Mouse (Mus musculus): ENCODE measurements around the gene Rreb1.

Gene Rreb1

DNA sequence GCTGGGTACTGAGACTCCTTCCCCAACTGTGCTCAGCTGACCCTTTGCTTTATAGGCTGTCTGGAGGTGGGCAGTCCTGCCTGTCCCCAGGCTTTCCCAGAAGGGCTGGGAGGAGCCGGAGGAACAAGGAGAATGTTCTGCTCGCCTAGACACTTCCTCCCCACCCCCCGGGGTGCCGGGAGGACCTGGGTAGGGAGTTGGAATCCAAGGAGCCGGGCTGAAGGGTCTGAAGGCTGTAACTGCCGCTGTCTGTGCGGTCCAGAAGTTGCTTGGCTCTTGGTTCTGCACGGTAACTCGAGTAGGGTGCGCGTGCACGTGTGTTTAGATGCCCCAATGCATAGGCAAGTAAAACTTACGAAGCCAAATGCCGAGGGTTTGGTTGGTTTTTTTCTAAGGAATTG lies 75.8 kb downstream of the Rreb1 start:
- peak in 1 of 2 experiments; percentile 49 for DNase-seq (ENCODE audit: low spot score in 2 of 2)

DNA sequence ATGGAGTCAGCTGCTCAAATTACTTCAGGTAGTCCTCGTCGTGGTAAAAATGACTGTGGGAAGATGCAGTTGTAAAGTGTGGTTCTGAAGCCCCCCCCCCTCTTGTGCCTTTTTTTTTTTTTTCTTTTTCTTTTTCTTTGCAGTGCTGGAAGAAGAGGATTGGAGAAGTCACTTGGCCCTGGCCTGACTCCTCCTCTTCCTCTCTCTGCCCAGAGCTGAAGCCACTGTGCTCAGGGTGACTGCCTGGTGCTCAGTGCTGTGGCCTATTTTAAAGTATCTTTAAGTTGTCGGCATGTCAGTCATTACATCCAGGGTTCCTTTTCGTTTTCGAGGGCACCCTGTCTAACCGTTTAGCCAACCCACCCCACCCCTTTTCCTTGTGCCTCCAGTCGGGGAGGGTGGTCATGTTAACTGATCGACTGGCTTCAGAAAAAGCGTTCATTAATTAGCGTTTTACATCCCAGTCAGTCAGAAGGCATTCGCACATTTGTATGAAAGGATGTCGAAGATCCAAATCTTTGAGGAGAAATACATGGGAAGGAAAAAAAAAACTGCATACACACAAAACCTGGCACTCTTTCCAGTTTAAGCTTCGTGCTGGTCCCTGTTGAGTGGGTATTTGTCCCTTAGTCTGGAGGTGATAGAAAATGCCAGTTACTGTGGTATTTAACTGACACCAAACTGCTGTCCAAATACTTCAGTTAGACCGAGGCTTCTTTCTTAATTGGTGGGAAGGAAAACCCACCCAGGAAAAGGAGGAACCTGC lies 76.4 kb downstream of the Rreb1 start:
- DNase-seq (ENCODE audit: low spot score in 2 of 2) = no peak

DNA sequence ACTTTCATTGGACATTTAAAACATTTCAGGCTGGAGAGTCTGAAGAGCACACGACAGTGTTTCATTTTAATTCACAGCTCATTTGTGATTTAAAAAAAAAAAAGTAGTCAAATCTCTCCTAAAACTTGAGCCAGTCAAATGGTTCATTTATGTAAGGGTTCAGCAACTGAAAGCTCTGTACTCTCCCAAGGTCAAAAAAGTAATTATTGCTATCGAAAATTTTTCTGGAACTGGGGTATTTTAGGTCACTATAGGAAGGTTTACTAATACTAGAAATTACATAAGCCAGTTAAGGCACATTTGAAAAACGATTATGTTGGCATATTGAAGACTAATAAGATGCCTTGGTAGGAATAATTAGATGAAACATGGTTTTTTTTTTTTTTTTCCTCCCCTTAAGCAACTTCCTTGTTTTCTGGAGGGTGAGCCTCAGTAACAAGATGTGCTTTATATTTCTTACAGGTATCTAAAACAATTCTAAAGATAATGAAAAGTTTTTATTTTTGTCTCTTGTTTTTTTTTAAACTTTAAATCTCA lies 77.1 kb downstream of the Rreb1 start:
- no peak for DNase-seq (ENCODE audit: low spot score in 2 of 2)

DNA sequence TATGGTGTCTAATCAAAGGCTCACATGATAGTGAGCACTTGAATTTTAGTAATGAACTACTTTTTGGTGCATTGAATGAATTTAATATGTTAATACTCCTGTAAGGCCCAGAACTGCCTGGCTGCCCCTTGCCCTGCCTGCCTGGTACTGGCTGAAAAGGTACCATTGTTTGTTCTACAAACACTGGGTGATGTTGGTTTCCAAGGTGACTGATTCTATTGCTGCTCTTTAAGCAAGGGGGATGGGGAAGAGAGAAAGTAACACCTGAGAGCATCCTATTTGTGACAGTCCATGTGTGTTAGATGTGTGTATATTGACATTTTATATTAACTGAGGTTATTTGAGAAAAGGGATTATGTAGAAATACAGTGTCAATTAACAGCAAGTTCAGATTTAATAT lies 77.6 kb downstream of the Rreb1 start:
- DNase-seq (ENCODE audit: low spot score in 2 of 2) = peak in 1 of 2 experiments; percentile 5

DNA sequence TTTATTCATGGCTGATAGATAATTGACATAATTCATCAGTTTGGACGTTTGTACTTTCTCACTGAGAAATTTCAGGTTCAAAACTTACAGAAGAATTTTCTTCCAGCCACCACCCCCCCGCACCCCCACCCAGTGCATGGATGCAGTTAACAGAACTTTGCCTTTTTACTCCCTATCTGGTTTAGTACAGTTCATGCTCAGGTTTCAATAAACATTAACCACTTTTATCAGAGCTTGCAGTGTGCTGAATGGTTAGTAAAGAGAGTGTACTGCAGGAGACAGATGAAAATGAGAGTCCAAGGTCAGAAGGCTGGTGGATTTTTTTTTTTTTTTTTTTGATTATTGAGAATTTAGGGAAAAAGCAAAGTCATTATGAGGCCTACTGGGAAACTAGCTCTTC lies 78.3 kb downstream of the Rreb1 start:
- no peak for DNase-seq (ENCODE audit: low spot score in 2 of 2)

DNA sequence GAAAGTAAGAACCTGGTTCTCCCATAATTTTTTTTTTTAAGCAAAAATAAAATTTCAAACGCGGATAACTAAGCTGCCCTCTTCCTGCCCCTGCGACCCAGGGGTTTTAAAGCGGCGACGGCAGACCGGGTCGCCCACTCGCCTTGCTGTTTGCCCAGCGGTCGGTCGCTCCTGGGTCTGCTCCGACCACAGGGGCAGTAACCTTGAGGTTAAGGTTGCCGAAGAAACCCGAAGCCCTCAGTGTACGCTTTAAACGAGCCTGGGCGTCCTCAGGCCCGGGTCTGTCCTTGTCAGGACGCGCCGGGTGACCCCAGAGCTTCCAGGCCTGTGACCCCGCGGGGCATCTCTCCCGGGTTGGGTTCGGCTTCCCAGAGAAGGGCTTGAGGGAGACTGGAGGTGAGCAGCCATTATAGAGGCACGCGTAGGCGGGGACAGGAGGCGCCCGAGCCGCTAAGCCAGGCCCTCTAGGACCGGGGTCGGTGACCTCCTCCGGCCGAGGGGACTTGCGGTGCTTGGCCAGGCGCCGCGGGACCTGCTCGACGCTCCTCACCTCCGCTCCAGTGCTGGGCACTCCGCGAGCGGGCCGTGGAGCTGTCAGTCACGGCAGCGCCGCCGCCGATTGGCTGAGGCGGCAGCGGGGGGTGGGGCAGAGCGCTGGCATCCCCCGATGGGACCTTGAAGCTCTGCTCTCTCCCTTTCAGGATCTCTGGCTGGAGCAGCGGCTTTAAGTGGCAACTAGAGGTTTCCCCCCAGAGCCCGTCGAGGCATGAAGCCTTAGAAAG lies 79.3 kb downstream of the Rreb1 start:
- peak; percentile 88 to 91 for DNase-seq (ENCODE audit: low spot score in 2 of 2)

DNA sequence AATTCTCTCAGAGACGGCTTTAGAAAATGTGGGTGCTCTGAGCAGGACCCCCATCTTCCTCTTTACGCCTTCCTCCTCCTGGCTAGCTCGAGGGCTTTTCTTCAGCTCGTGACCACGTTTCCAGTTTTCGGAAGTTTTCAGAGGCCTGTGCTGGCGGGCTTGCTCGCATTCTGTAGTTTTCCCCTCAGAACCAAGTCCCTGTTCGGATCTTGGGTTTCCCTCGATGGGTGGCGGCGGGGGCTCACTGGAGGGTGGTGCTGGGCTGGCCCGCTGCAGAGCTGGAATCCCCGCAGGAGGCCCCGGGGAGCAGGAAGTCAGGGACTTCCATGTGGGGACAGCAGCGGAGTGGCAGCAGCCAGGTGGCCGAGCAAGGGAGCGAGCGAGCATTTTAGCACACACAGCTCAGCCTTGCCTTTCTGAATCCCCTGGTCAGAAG lies 79.9 kb downstream of the Rreb1 start:
- no peak for DNase-seq (ENCODE audit: low spot score in 2 of 2)

DNA sequence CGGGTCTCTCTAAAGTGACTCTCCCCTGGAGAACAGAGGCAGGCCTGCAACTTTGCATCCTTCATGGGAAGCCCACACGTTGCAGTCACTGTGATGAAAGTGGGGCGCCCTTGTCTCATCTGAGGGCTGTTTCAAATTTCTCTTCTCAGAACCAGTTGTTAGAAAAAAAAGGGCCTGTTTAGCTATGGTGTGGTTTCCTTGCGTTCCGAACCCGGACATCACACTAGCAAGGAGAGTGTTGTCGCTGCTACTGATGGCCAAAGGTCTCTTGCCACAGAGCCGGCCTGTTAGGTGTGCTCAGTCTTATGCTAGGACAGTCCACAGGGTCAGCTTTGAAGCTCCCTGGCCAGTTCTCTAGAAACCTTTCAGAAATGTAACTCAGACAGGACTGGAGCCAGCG lies 80.3 kb downstream of the Rreb1 start:
- no peak for DNase-seq (ENCODE audit: low spot score in 2 of 2)

DNA sequence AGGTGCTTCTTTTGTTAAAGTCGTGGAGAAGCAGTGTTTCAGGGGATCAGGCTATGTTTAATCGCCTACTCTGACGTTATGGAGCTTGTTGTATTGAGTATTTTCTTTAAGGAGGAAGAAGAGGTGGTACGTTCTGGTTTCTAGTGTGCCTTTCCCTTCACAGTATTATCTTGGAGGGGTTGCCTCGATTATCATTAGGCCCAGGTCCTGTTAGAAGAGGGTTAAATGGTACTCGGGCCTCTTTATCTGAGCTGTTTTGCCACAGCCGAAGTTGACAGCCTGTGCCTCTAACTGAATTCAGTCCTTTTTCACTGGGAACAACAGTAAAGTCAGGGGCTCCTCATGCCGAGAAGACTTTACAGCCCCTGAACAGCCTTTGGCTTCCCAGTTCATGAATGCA lies 81.6 kb downstream of the Rreb1 start:
- DNase-seq (ENCODE audit: low spot score in 2 of 2) = no peak

DNA sequence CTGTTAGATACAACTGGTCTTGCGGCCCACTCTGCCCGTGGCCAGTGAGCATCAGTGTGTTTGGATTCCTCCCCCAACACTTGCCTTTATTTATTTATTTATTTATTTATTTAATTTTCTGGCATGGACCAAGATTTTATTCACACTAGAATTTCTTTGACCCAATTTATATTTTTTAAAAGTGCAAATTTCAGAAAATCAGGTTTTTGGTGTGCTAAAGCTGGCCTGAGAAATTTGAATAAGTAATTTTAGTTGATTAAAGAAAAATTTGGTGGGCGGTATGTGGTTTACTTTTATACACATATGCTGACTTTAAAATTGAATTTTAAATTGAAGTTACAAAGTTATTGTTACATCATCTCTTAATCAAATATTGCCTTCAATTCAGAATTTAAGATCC lies 82.0 kb downstream of the Rreb1 start:
- DNase-seq (ENCODE audit: low spot score in 2 of 2) = no peak

DNA sequence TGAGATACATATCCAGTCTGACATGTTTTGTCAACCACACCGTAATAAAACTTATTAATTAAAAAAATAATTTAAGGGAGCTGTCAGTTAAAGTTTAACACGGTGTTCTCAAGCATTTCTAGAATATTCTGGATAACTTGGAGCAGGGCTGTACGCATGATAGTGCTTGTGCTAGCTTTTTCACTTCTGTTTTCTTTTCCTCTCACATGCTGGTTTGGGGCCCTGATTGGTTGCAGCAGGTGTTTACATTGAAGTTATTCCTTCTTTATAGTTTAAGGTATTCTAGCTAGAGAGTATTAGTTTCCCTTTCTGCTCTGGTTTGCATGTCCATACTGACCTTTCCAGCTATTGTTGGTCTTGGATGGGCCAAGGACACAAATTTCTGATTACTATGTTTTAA lies 82.6 kb downstream of the Rreb1 start:
- no peak for DNase-seq (ENCODE audit: low spot score in 2 of 2)

DNA sequence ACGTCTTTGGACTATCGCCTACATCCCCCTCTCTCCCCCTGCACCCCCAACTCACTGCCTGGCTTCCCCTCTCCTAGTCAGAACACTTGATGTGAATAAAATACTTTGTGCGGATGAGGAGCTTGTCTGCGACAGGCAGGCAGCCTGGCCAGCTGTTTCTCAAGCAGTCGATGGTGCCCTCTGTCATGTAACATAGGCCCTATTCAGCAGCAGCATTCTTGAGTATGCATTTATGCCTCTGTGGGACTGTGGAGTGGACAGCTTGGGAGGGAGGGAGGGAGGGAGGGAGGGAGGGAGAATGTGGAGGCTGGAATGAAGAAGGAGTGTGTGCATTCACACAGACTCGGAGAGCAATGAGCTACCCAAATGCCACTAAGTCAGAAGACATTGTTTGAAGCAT lies 84.3 kb downstream of the Rreb1 start:
- no peak for DNase-seq (ENCODE audit: low spot score in 2 of 2)

DNA sequence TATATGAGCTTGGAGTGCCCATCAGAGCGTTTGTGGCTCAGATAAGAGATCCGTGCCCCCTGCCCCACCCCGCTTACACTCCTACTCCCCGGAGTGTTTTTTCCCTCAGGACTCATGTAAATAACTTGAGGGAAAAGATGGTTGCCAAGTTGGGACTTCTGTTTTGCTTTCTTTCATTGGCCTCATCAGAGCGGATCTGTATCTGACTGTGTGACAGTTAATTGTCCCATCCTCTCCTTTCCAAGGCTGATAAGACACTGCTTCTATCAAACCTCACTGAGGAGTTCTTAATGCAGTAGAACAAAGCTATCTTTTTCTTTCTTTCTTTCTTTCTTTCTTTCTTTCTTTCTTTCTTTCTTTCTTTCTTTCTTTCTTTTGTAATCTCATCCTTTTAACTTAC lies 85.4 kb downstream of the Rreb1 start:
- no peak for DNase-seq (ENCODE audit: low spot score in 2 of 2)

DNA sequence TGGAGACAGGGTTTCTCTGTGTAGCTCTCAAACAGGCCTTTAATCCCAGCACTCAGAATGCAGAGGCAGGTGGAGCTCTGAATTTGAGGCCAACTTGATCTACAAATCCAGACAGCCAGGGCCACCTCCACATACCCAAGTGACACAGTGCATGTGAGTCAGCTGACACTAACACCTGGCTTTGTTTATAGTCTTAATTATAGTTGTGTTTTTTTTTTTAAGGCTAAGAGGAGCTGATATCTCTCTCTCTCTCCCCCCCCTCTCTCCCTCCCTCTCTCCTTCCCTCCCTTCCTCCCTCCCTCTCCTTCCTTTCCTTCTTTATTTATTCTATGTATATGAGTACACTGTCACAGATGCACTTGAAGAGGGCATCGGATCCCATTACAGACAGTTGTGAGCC lies 86.5 kb downstream of the Rreb1 start:
- DNase-seq (ENCODE audit: low spot score in 2 of 2) = no peak

DNA sequence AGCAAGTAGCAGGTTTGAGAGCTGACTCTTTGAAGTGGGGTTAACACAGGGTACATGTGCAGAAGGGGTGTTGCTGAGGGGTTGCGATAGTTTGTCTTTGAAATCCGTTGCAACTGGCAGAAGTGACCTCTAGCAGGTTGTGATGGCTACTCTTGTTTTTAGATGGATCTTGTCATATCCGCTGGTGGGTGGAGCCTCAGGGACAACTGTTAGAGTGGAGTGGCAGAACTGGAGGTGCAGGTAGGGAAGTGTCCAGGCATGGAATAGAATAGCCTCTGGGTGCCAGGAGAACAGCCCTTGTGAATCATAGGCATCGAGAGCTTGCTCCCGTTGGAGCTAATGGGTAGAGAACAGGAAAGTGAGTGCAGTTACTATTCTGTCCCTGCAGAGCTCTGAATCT lies 88.1 kb downstream of the Rreb1 start:
- no peak for DNase-seq (ENCODE audit: low spot score in 2 of 2)

DNA sequence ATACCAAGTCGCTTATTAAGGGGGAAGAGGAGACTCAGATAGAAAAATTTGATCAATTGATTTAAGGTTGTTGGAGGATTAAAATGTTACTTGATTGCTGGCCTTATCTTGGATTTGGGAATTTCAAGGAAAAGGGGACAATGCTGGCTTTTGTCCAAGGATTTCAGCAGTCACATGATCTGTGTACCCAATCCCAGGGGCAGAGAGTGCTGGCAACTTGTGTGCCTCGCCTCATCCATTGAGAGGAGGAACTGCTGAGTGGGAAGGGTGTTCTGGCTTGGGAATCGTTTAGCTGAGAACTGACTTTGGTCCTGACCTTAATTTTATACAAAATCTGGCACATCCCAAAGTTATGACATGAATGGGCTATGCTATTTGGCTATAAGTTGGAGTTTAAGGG lies 88.6 kb downstream of the Rreb1 start:
- DNase-seq (ENCODE audit: low spot score in 2 of 2) = no peak

DNA sequence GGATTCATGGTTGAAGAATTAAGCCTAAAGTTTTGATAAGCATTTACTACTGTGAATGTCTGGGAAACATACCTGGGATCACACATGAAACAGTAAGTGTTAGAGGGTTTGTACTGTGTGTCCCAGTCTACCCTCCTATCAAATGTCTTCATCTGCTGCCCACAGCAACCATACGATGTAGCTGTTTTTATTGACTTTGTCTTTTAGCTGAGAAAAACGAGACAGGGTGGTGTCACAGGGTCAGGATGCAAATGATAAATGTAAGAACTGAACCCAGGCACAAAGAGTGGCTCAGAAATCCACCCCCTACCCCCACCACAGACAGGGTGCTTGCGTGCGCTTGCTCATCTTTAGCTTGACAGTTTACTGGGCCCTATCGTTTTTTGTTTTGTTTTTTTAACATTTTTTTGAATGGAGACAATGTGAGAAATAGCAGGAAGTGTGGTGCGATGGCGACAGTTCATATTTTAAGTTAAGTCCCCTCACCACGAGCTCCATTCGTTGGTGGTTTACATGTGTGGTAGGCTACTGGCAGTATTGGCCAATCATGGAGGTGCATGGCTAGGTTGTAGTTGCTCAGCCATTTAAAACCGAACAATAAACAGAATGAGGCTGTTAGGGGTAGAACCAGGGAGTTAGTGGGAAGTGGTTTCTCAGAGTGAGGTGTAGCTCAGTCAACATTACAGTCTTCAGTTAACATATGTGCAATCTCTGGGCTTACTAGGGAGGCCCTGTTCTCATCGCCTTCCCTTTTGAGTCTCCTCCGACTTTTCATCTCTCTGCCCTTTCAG lies 92.1 kb downstream of the Rreb1 start:
- DNase-seq (ENCODE audit: low spot score in 2 of 2) = peak; percentile 52 to 69

DNA sequence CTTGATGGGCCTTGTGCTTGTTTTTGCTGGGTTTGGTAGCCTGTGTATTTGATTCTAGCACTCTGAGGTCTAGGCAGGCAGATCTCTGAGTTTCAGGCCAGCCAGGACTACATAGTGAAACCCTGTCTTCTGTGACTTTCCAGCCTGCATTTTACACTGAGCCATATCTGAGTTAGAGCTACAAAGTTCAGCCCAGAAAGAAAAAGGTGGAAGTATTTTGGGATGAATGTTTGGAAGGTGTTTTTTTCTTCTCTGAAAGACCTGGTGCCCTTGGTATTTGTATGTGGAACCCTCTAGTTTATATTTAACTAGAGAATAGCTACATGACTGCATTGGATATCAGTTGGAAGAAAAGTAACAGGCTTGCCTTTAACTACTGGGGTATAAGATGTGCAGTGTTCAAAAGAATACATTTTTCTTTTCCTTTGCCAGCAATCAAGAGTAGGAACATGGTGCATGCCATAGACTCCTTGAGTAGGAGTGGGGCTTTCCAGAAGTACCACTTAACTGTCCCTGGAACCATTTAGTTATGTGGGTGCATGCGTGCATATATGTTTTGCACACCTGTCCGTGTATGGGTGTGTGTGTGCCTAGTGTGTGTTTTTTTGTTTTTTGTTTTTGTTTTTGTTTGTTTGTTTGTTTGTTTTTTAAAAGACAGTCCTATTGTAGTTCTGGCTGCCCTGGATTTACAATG lies 94.1 kb downstream of the Rreb1 start:
- no peak for DNase-seq (ENCODE audit: low spot score in 2 of 2)

DNA sequence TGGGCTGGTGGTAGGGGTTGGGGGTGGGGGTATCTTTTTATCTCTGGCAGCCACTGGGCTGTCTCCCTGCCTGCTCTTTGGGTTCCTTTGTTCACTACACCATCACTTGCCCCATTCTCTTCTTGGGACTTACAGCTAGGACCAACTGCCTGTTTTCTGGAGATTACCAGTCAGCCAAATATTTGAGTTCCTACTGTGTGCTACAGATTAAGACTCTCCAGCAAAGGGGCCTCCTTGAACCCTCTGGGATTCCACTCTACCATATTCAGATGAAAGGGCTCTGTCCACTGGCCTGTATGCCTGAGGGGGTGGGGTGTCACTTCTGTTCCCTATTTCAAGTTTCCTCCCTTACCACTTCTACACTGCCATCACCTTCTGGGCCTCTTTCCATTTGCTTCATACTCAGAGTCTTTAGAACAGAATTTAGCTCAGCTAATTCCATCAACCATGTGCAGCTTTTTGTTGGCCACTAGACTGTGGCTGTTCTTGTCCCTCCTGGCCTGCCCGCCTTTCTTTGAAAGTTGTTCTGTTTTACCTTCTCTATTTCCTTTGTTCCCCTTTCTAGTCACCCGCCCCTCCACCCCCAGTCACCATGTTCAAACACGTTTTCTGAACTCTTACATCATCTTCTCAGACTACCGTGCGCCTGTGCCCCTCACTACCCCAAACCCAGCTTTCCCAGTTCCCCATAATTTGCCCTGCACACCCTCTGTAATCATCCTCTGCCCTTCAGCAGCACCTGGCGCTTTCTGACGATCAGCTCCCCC lies 95.1 kb downstream of the Rreb1 start:
- peak in 1 of 2 experiments; percentile 45 for DNase-seq (ENCODE audit: low spot score in 2 of 2)

DNA sequence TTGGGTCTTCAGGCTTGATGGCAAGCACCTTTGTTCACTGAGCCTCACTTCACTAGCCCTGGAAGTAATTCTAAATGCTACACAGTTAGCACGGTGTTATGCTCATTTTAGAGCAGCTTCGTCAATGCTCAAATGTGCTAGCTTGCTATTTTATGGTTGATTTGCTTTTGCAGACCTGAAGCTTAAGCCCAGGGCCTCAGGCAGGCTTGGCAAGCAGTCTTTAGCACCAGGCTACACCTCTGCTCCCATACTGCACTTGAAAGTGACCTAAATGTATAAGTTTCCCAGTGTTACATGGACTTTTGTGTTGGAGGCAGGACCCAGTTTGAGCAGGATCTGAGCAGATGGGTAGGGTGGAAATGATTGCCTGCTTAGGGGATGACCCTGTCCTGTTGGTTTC lies 97.7 kb downstream of the Rreb1 start:
- no peak for DNase-seq (ENCODE audit: low spot score in 2 of 2)

DNA sequence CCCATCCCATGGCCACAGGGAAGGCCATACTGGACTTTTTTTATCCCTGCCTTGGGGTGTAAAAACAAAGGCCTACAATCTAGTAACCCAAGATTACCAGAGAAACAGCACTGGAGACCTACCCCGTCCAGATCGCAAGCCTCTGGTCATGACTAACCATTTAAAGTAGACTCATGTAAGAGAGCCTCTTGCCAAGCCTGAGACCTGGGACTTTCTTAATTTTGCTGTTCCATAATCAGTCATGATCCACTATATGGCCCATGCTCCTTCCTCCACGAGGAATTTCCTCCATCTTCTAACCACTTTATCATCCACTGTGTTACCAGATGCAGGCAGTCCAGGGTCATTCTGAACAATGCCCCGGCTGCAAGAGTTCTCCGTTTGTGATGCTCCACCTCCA lies 98.2 kb downstream of the Rreb1 start:
- no peak for DNase-seq (ENCODE audit: low spot score in 2 of 2)
